Mouse (Mus musculus): ENCODE results near the gene Was. TPM values are rescaled to one million over a fixed set of nuclear protein-coding genes. Genes with fewer than 3 reads are reported as not detected.
A peak's percentile ranks its signal among the peaks of the same experiment; 100 is the strongest.
"Not testable (repeated sequence)": the region's sequence is repeated elsewhere in the genome, so short reads cannot be mapped to it uniquely, and the experiment has no call there.

Gene Was
- polyA plus RNA-seq, 1 experiment from 2014 or later = 2.2 TPM

GRCm38 (mm10) chrX:8101017-8101416, 10.7 kb upstream of the Was start:
- Histone ChIP-seq H3K27me3 (no peaks in the 10 kb centered on the region), H3K9me3 (replicated peaks) (no peaks in the 10 kb centered on the region), H3K4me1 (replicated peaks) (peaks cover 34% of the 10 kb centered on the region), H3K36me3 (replicated peaks) (no peaks in the 10 kb centered on the region), H3K9ac (no peak overlapping the region), H3K4me3 (replicated peaks) (no peak overlapping the region), H3K27ac (replicated peaks) (no peak overlapping the region), H3K4me2 (no peak overlapping the region)
- no peak for ATAC-seq (ENCODE audit: insufficient read depth)
- WGBS (ENCODE audit: insufficient replicate concordance) = 33% methylated on average over 3 of the region's 3 CpGs

GRCm38 (mm10) chrX:8099435-8099834, 9.1 kb upstream of the Was start:
- no peak overlapping the region for H3K4me2 ChIP-seq
- H3K36me3 ChIP-seq (replicated peaks) = no peaks in the 10 kb centered on the region
- no peaks in the 10 kb centered on the region for H3K27me3 ChIP-seq
- H3K9ac ChIP-seq = no peak overlapping the region
- ATAC-seq (ENCODE audit: insufficient read depth) = no peak
- H3K4me3 ChIP-seq (replicated peaks) = no peak overlapping the region
- peak overlapping the region; percentile 45; the same call in 1 of the 2 replicates for H3K27ac ChIP-seq (replicated peaks)
- H3K4me1 ChIP-seq (replicated peaks) = peaks cover 41% of the 10 kb centered on the region
- 13% methylated on average over 4 of the region's 4 CpGs for WGBS (ENCODE audit: insufficient replicate concordance)
- H3K9me3 ChIP-seq (replicated peaks) = no peaks in the 10 kb centered on the region

- WGBS (ENCODE audit: insufficient replicate concordance) = 18% methylated on average over 19 of the region's 19 CpGs
- no peak overlapping the region for H3K9ac ChIP-seq
- H3K4me1 ChIP-seq (replicated peaks) = peaks cover 34% of the 10 kb centered on the region
- peak; percentile 92 for ATAC-seq (ENCODE audit: insufficient read depth)
- H3K9me3 ChIP-seq (replicated peaks) = no peaks in the 10 kb centered on the region
- peak overlapping the region; percentile 47 for H3K4me3 ChIP-seq (replicated peaks)
- peak overlapping the region; percentile 55 for H3K4me2 ChIP-seq
- H3K27me3 ChIP-seq = no peaks in the 10 kb centered on the region
- no peaks in the 10 kb centered on the region for H3K36me3 ChIP-seq (replicated peaks)
- H3K27ac ChIP-seq (replicated peaks) = peak overlapping the region; percentile 79
Observed at GRCm38 (mm10) chrX:8096787-8097242, 6.5 kb upstream of the Was start.

GRCm38 (mm10) chrX:8096068-8096786, 5.9 kb upstream of the Was start:
- ATAC-seq (ENCODE audit: insufficient read depth) = peak; percentile 87
- 0 out of 2 replicates have a peak overlapping the region, but pooled peaks have one; percentile 62 for H3K27ac ChIP-seq (replicated peaks)
- WGBS (ENCODE audit: insufficient replicate concordance) = 7% methylated on average over 21 of the region's 48 CpGs

GRCm38 (mm10) chrX:8095546-8095945, 5.2 kb upstream of the Was start:
- Histone ChIP-seq H3K4me3 (replicated peaks) (peak overlapping the region; percentile 45), H3K4me2 (peak overlapping the region; percentile 52), H3K27ac (replicated peaks) (0 out of 2 replicates have a peak overlapping the region, but pooled peaks have one; percentile 8), H3K27me3 (no peaks in the 10 kb centered on the region), H3K9me3 (replicated peaks) (no peaks in the 10 kb centered on the region), H3K36me3 (replicated peaks) (no peaks in the 10 kb centered on the region), H3K4me1 (replicated peaks) (peaks cover 23% of the 10 kb centered on the region), H3K9ac (no peak overlapping the region)
- ATAC-seq (ENCODE audit: insufficient read depth) = no peak
- WGBS (ENCODE audit: insufficient replicate concordance) = 54% methylated on average over 10 of the region's 10 CpGs

More at GRCm38 (mm10) chrX:8096068-8096786, 5.9 kb upstream of the Was start:
- H3K27me3 ChIP-seq; H3K36me3 ChIP-seq (replicated peaks); H3K9ac ChIP-seq; H3K9me3 ChIP-seq (replicated peaks): not testable (repeated sequence)
- peak overlapping the region; percentile 45 for H3K4me3 ChIP-seq (replicated peaks)
- H3K4me2 ChIP-seq = peak overlapping the region; percentile 52
- H3K4me1 ChIP-seq (replicated peaks) = peaks cover 28% of the 10 kb centered on the region

- not testable (repeated sequence) for H3K36me3 ChIP-seq (replicated peaks); H3K4me2 ChIP-seq; ATAC-seq (ENCODE audit: insufficient read depth); H3K9me3 ChIP-seq (replicated peaks); H3K27ac ChIP-seq (replicated peaks); H3K27me3 ChIP-seq; H3K9ac ChIP-seq; H3K4me3 ChIP-seq (replicated peaks)
- WGBS (ENCODE audit: insufficient replicate concordance) = 61% methylated on average over 4 of the region's 5 CpGs
- H3K4me1 ChIP-seq (replicated peaks) = peaks cover 14% of the 10 kb centered on the region
Observed at GRCm38 (mm10) chrX:8090954-8091347, 653 bp upstream of the Was start.

GRCm38 (mm10) chrX:8089746-8090145, 552 bp downstream of the Was start:
- ATAC-seq (ENCODE audit: insufficient read depth) = peak; percentile 9; the same call in 1 of the 2 replicates
- no peaks in the 10 kb centered on the region for H3K27me3 ChIP-seq
- H3K4me1 ChIP-seq (replicated peaks) = peaks cover 8% of the 10 kb centered on the region
- WGBS (ENCODE audit: insufficient replicate concordance) = 45% methylated on average over 3 of the region's 3 CpGs
- H3K36me3 ChIP-seq (replicated peaks) = 0 out of 2 replicates have a peak, but pooled peaks cover 3% of the 10 kb centered on the region
- H3K27ac ChIP-seq (replicated peaks) = 0 out of 2 replicates have a peak overlapping the region, but pooled peaks have one; percentile 29
- H3K4me3 ChIP-seq (replicated peaks) = peak overlapping the region; percentile 41
- H3K4me2 ChIP-seq = peak overlapping the region; percentile 48
- no peaks in the 10 kb centered on the region for H3K9me3 ChIP-seq (replicated peaks)
- no peak overlapping the region for H3K9ac ChIP-seq

- no peak overlapping the region for H3K4me3 ChIP-seq (replicated peaks)
- peaks cover 6% of the 10 kb centered on the region for H3K4me1 ChIP-seq (replicated peaks)
- 0 out of 2 replicates have a peak, but pooled peaks cover 3% of the 10 kb centered on the region for H3K36me3 ChIP-seq (replicated peaks)
- H3K9me3 ChIP-seq (replicated peaks) = no peaks in the 10 kb centered on the region
- no peak overlapping the region for H3K27ac ChIP-seq (replicated peaks)
- no peak overlapping the region for H3K4me2 ChIP-seq
- ATAC-seq (ENCODE audit: insufficient read depth) = no peak
- H3K9ac ChIP-seq = no peak overlapping the region
- 71% methylated on average over 8 of the region's 8 CpGs for WGBS (ENCODE audit: insufficient replicate concordance)
- H3K27me3 ChIP-seq = no peaks in the 10 kb centered on the region
Observed at GRCm38 (mm10) chrX:8085611-8086010, 4.7 kb downstream of the Was start.

GRCm38 (mm10) chrX:8084771-8085259, 5.5 kb downstream of the Was start:
- H3K36me3 ChIP-seq (replicated peaks) = 0 out of 2 replicates have a peak, but pooled peaks cover 3% of the 10 kb centered on the region
- H3K9ac ChIP-seq = no peak overlapping the region
- ATAC-seq (ENCODE audit: insufficient read depth) = no peak
- WGBS (ENCODE audit: insufficient replicate concordance) = 74% methylated on average over 6 of the region's 6 CpGs
- no peaks in the 10 kb centered on the region for H3K27me3 ChIP-seq
- H3K4me3 ChIP-seq (replicated peaks) = no peak overlapping the region
- no peak overlapping the region for H3K4me2 ChIP-seq
- no peaks in the 10 kb centered on the region for H3K4me1 ChIP-seq (replicated peaks)
- H3K27ac ChIP-seq (replicated peaks) = no peak overlapping the region
- no peaks in the 10 kb centered on the region for H3K9me3 ChIP-seq (replicated peaks)

GRCm38 (mm10) chrX:8075104-8075503, 15.2 kb downstream of the Was start:
- ATAC-seq (ENCODE audit: insufficient read depth) = peak; percentile 25; the same call in 1 of the 2 replicates
- Histone ChIP-seq H3K4me3 (replicated peaks) (peak overlapping the region; percentile 54), H3K4me1 (replicated peaks) (peaks cover 20% of the 10 kb centered on the region), H3K27me3 (no peaks in the 10 kb centered on the region), H3K9ac (peak overlapping the region; percentile 50), H3K9me3 (replicated peaks) (no peaks in the 10 kb centered on the region), H3K27ac (replicated peaks) (peak overlapping the region; percentile 92), H3K36me3 (replicated peaks) (peaks cover 26% of the 10 kb centered on the region), H3K4me2 (peak overlapping the region; percentile 76)
- WGBS (ENCODE audit: insufficient replicate concordance) = 27% methylated on average over 3 of the region's 3 CpGs

GRCm38 (mm10) chrX:8074430-8075014, 15.8 kb downstream of the Was start, which contains the start of gene Suv39h1:
Gene Suv39h1, minus strand, starts transcription at chrX:8074760.
- Histone ChIP-seq H3K4me3 (replicated peaks) (peak within 1 kb of the TSS; percentile 78), H3K4me2 (peak within 1 kb of the TSS; percentile 76), H3K27me3 (no peaks in the 10 kb centered on the region), H3K4me1 (replicated peaks) (peaks cover 20% of the 10 kb centered on the region), H3K9me3 (replicated peaks) (no peaks in the 10 kb centered on the region), H3K27ac (replicated peaks) (peak within 1 kb of the TSS; percentile 92), H3K9ac (peak within 1 kb of the TSS; percentile 73), H3K36me3 (replicated peaks) (peaks cover 32% of the 10 kb centered on the region)
- peak; percentile 98 for ATAC-seq (ENCODE audit: insufficient read depth)
- 10% methylated on average over 46 of the region's 46 CpGs for WGBS (ENCODE audit: insufficient replicate concordance)

Data from liver, embryonic 15.5 days (tissue).